Mouse (Mus musculus) liver, embryonic 18 days (tissue): ENCODE measurements around the gene AW011738. TPM values are rescaled to one million over a fixed set of nuclear protein-coding genes. Genes with fewer than 3 reads are reported as not detected.

Source experiments
- polyA plus RNA-seq: library from polyadenylated mRNA; depleted of rRNA; stranded (reverse); fragments of >200 nt; gene quantifications from 2 replicates; pipeline ENCODE4 v1.2.3, GENCODE M21; 2012; rRNA removed

AW011738 gene
- 2.5 and 3.4 TPM in 2 replicates for polyA plus RNA-seq

GRCm38 (mm10) chr4:156203001-156203412, at the start of gene AW011738:
Gene AW011738 (plus strand): TSS chr4:156203304.

GRCm38 (mm10) chr4:156197131-156197828, 5.8 kb upstream of the AW011738 start, which contains the start of gene Agrn:
Gene Agrn (minus strand): TSS chr4:156197488.

GRCm38 (mm10) chr4:156200623-156201475, 2.3 kb upstream of the AW011738 start, which contains the start of gene Isg15:
Gene Isg15 (minus strand): TSS chr4:156200818.

GRCm38 (mm10) chr4:156215649-156216048, 12.5 kb downstream of the AW011738 start, which contains the start of gene Perm1:
Gene Perm1 (plus strand): TSS chr4:156215868.

GRCm38 (mm10) chr4:156234701-156235213, 31.7 kb downstream of the AW011738 start, which contains the start of gene Plekhn1:
Gene Plekhn1 (minus strand): TSS chr4:156234857.

GRCm38 (mm10) chr4:156235808-156236533, 32.9 kb downstream of the AW011738 start, which contains the start of gene Noc2l:
Gene Noc2l (plus strand): TSS chr4:156236010.

Other genes with a start within 250 kb of the AW011738 start
- gene C1qtnf12, start 241.0 kb upstream of the AW011738 start, polyA plus RNA-seq, result 22.6 and 24.1 TPM in 2 replicates
- gene B3galt6, start 210.7 kb upstream of the AW011738 start, polyA plus RNA-seq, result 2.4 TPM in 2 replicates
- gene Sdf4, start 210.4 kb upstream of the AW011738 start, polyA plus RNA-seq, result 36.5 and 36.9 TPM in 2 replicates
- gene Tnfrsf4, start 189.5 kb upstream of the AW011738 start, polyA plus RNA-seq, result 0.71 and 1.2 TPM in 2 replicates
- 0.54 and 0.59 TPM in 2 replicates for gene Tnfrsf18, start 177.1 kb upstream of the AW011738 start, polyA plus RNA-seq
- gene Ttll10, start 143.9 kb upstream of the AW011738 start, polyA plus RNA-seq, result 0.67 and 0.83 TPM in 2 replicates
- gene 9430015G10Rik, start 93.3 kb upstream of the AW011738 start, polyA plus RNA-seq, result 9.1 and 9.9 TPM in 2 replicates
- gene Rnf223, start 72.8 kb upstream of the AW011738 start, polyA plus RNA-seq, result 0.14 and 0.21 TPM in 2 replicates
- gene Agrn, start 5.8 kb upstream of the AW011738 start, polyA plus RNA-seq, result 19.8 and 22.7 TPM in 2 replicates
- 100 and 213 TPM in 2 replicates for gene Isg15, start 2.5 kb upstream of the AW011738 start, polyA plus RNA-seq
- gene Perm1, start 12.6 kb downstream of the AW011738 start, polyA plus RNA-seq, result 0.12 TPM in 2 replicates
- gene Plekhn1, start 31.6 kb downstream of the AW011738 start, polyA plus RNA-seq, result 7.3 and 8.4 TPM in 2 replicates
- gene Noc2l, start 32.7 kb downstream of the AW011738 start, polyA plus RNA-seq, result 38.7 and 42.0 TPM in 2 replicates
- gene Samd11, start 52.4 kb downstream of the AW011738 start, polyA plus RNA-seq, result 25.0 and 28.5 TPM in 2 replicates
- not detected in 2 replicates for gene Vmn2r-ps159, start 127.8 kb downstream of the AW011738 start, polyA plus RNA-seq